Mouse (Mus musculus) hindbrain, embryonic 11.5 days (tissue): ENCODE results near the gene Carhsp1. TPM values are rescaled to one million over a fixed set of nuclear protein-coding genes. Genes with fewer than 3 reads are reported as not detected.

Experiments
- ATAC-seq: fragments of 200-750 bp; cut with Nextera tagmentation; 2 replicates; pipeline ENCODE4 v1.8.0; 2017; ENCODE audit warnings: mild to moderate bottlenecking, moderate TSS enrichment, moderate library complexity; ENCODE audit not compliant: low FRiP score
- DNase-seq: peaks from one replicate; pipeline ENCODE4 v3.0.0-alpha.2; 2015; ENCODE audit warnings: low spot score
- H3K27ac ChIP-seq: fragments of 300-500 bp; sonication (generic); 2 replicates; pipeline ENCODE4 v1.5.1; 2014; ENCODE audit warnings: mild to moderate bottlenecking, low read depth, low read length
- H3K27me3 ChIP-seq: fragments of 300-500 bp; sonication (generic); 2 replicates; pipeline ENCODE4 v1.6.1; 2014; ENCODE audit warnings: mild to moderate bottlenecking, low read length, moderate library complexity, mixed read lengths; ENCODE audit not compliant: control insufficient read depth, insufficient read depth
- H3K36me3 ChIP-seq: fragments of 300-500 bp; sonication (generic); 2 replicates; pipeline ENCODE4 v1.6.1; 2014; ENCODE audit warnings: mild to moderate bottlenecking, low read length, moderate library complexity, mixed read lengths; ENCODE audit not compliant: control insufficient read depth, insufficient read depth
- H3K4me1 ChIP-seq: fragments of 300-500 bp; sonication (generic); replicated peaks from 2 replicates; pipeline ENCODE4 v1.6.1; 2014; ENCODE audit warnings: low read length, mixed read lengths; ENCODE audit not compliant: control insufficient read depth, insufficient read depth
- H3K4me2 ChIP-seq: fragments of 300-500 bp; sonication (generic); replicated peaks from 2 replicates; pipeline ENCODE4 v1.6.1; 2014; ENCODE audit warnings: mild to moderate bottlenecking, low read depth, low read length
- H3K4me3 ChIP-seq: fragments of 300-500 bp; sonication (generic); 2 replicates; pipeline ENCODE4 v1.5.1; 2014; ENCODE audit warnings: low read depth, low read length
- H3K9ac ChIP-seq: fragments of 300-500 bp; sonication (generic); 2 replicates; pipeline ENCODE4 v1.6.1; 2014; ENCODE audit warnings: low read depth, low read length
- H3K9me3 ChIP-seq: fragments of 300-500 bp; sonication (generic); 2 replicates; pipeline ENCODE4 v1.6.1; 2016; ENCODE audit warnings: low read length; ENCODE audit not compliant: control insufficient read depth
- WGBS: fragments of 180-500 bp; shearing (Covaris S2); extraction: QIAGEN DNeasy Blood & Tissue Kit; methylation state at CpG from one replicate; pipeline ENCODE4 v1.1.7; 2014; 5-methylcytosine and 5-hydroxymethylcytosine counted together
- polyA plus RNA-seq: library from polyadenylated mRNA; unstranded; fragments of >200 nt; fragmentation: Nextera tagmentation; extraction: Ambion mirVana; gene quantifications from 2 replicates; pipeline ENCODE4 v1.2.1, GENCODE M21; 2014

Carhsp1 gene
- polyA plus RNA-seq, 1 experiment from 2014 or later, result 78.1 TPM

DNA sequence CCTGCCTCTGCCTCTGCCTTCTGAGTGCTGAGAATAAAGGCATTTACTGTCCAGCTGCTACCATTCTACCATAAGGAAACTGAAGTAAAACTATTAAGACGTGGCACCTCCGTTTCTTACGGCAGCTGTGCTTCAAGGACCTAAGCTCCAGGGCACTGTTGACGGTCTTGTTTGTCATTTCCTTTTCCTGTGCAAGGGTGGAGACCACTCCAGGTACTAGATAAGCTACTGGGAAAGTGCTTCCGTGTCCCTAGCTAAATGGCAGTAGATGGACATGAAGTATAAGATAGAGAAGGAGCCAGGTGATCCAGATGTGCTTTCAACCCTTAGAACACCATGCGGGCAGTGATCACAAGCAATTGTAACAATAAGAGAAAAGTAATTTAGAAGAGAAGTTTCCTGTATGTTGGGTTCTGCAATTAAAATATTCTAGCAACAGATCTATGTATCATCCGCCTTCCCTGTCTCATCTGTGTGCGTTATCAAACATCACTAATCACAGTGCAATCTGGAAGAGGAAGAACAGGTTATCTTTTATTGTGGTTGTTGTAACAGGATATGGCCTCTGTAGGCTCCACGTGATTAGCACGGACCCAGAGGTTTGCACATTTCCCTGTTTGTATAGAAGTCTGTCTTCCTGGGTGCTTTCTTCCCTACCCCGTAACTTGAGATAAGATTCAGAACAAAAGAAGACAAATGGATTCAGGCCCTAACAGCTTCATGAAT, 32.3 kb downstream of the Carhsp1 start:
- H3K4me2 ChIP-seq, result no peak overlapping the region
- H3K27me3 ChIP-seq, result no peaks in the 10 kb centered on the region
- 0 out of 2 replicates have a peak, but pooled peaks cover 2% of the 10 kb centered on the region for H3K36me3 ChIP-seq
- no peak overlapping the region for H3K4me3 ChIP-seq
- no peak overlapping the region for H3K27ac ChIP-seq
- peaks cover 5% of the 10 kb centered on the region; the same call in 1 of the 2 replicates for H3K4me1 ChIP-seq
- ATAC-seq, result no peak
- no peak for DNase-seq
- no peak overlapping the region for H3K9ac ChIP-seq
- 94% methylated on average over 11 of the region's 11 CpGs for WGBS
- H3K9me3 ChIP-seq, result no peaks in the 10 kb centered on the region

DNA sequence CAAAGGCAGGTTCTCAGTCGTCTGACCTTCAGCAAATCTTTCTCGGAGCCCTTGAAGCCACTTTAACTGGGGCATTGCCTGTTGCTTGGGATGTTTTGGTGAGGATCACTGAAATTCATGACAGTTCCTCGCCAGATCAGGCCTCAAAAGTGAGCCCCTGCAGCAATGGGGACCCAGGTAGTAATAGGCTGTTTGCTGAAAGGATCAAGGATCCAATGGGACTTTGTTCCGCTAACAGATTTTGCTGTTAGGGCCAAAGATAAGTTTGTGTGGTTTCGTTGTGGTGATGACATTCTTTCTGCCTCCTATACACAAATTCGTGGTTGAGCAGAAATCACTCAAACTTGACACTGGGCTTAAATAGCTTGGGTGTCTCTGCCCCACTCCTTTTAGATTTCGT, 33.8 kb downstream of the Carhsp1 start:
- Histone ChIP-seq H3K4me2 (peak overlapping the region; percentile 68), H3K27ac (no peak overlapping the region), H3K27me3 (no peaks in the 10 kb centered on the region), H3K4me1 (peaks cover 5% of the 10 kb centered on the region; the same call in 1 of the 2 replicates), H3K4me3 (peak overlapping the region; percentile 74), H3K36me3 (0 out of 2 replicates have a peak, but pooled peaks cover 2% of the 10 kb centered on the region), H3K9ac (peak overlapping the region; percentile 90), H3K9me3 (no peaks in the 10 kb centered on the region)
- DNase-seq (no peak), ATAC-seq (no peak)
- WGBS, result 53% methylated on average over 7 of the region's 7 CpGs

DNA sequence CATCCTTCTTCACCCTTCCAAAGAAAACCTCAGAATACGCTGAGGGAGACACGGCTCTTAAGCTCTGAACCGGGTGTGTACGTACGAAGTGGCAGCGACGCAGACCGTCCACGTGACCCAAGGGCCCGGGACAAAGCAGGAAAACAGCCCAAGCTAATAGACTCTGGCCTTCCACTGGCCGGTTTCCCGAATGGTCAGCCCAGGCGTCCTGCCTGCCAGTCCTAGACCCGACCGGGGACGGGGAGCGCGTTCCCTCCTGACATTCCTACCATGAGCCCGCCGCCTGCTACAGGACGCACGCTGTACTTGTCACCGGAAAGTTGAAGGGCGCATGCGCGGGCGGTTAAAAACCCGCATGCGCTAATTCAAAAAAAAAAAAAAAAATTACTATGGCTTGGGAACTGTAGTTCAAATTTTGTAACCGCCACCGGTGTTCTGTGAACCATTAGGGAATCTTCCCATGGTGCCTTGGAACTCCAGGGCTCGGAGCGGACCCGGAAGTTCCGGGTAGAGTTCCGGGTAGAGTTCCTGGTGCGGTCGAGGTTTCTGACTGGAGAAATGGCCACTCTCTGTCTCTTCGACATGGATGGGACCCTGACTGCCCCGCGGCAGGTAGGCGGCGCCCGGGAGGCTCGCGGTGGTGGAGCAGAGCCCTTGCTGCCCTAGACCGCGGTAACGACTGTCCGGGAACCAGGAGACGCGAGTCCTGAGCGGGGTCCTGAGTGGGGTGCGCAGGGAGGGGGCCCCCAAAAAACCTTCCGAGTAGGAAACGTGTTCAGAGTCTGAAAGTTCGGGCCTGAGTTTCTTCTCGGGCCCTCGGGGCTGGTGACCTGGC, 34.5 kb downstream of the Carhsp1 start, which contains the start of the genes Pmm2 and Tmem186:
Pmm2 (plus strand) TSS at position 458 of the 835 bp plus-strand sequence.
Tmem186 (minus strand) TSS at position 496 of the 835 bp plus-strand sequence.
- Histone ChIP-seq H3K9me3 (no peaks in the 10 kb centered on the region), H3K9ac (peak within 1 kb of the TSS; percentile 90), H3K4me1 (peaks cover 5% of the 10 kb centered on the region; the same call in 1 of the 2 replicates), H3K4me3 (peak within 1 kb of the TSS; percentile 74), H3K27me3 (no peaks in the 10 kb centered on the region), H3K27ac (peak within 1 kb of the TSS; percentile 79), H3K4me2 (peak within 1 kb of the TSS; percentile 68), H3K36me3 (0 out of 2 replicates have a peak, but pooled peaks cover 2% of the 10 kb centered on the region)
- DNase-seq (peak; percentile 87), ATAC-seq (peak; percentile 90)
- under 1% methylated on average over 59 of the region's 59 CpGs for WGBS

DNA sequence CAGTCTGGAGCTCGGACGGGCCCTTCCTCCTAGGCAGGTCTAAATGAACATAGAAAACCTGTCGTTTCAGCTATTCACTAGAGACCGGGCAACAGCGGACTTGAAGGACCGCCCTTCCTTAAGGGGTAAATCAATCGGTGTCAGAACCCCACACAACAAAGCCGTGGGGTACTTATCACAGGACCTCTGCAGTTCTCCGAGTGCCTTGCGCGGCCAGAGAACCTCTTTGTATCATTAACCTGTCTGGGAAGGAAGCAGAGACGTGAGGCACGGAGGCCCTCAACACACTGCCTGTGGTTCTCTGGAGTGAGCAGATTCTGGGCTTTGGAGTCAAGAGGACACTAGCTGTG, 35.1 kb downstream of the Carhsp1 start:
- Histone ChIP-seq H3K36me3 (0 out of 2 replicates have a peak, but pooled peaks cover 2% of the 10 kb centered on the region), H3K27me3 (no peaks in the 10 kb centered on the region), H3K4me2 (peak overlapping the region; percentile 68), H3K9me3 (no peaks in the 10 kb centered on the region), H3K27ac (peak overlapping the region; percentile 79), H3K4me3 (peak overlapping the region; percentile 74), H3K9ac (peak overlapping the region; percentile 90), H3K4me1 (peaks cover 5% of the 10 kb centered on the region; the same call in 1 of the 2 replicates)
- under 1% methylated on average over 13 of the region's 13 CpGs for WGBS
- no peak for DNase-seq
- ATAC-seq, result peak; percentile 34; the same call in 1 of the 2 replicates

DNA sequence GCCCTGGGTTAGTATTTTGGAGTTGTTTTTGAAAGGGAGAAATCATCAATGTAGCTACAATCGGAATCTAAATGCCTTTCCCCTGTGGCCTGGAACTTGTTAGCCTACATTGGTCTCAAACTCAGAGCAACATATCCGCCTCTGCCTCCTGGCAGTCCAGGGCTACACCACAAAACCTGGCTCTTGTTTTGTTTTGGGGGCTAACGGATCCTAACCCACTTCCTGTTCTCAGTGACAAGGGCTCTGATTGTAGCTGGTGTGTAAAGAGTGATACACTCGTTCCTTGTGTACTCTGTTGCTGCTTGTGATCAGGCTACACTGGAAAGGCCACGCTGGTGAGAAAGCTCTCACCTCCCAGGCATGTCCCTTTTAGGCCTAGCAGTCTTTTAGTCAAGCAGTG, 40.5 kb downstream of the Carhsp1 start:
- Histone ChIP-seq H3K9me3 (no peaks in the 10 kb centered on the region), H3K4me2 (no peak overlapping the region), H3K27me3 (no peaks in the 10 kb centered on the region), H3K27ac (no peak overlapping the region), H3K9ac (no peak overlapping the region), H3K4me3 (no peak overlapping the region), H3K36me3 (0 out of 2 replicates have a peak, but pooled peaks cover 2% of the 10 kb centered on the region), H3K4me1 (peaks cover 5% of the 10 kb centered on the region; the same call in 1 of the 2 replicates)
- DNase-seq (no peak), ATAC-seq (no peak)
- 91% methylated on average over 5 of the region's 5 CpGs for WGBS

DNA sequence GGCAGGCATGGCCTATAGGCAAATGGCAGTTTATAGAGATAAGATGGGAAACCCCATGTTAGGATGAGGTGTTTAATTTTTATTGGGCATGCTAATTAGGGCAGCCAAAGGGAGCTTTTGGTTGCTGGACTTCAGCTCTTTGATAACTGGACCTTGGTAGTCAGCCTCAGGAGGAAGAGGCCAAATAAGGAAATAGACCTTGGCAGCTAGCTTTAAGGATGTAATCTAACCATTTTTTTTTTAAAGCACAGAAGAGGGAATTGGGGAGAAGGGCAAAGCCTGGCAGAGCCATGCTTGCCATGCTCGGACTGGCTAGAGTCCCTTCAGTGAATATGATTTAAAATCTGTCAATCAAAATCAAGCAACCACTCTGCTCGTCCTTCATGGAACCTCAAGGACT, 41.5 kb downstream of the Carhsp1 start:
- Histone ChIP-seq H3K9me3 (no peaks in the 10 kb centered on the region), H3K36me3 (no peaks in the 10 kb centered on the region), H3K4me2 (no peak overlapping the region), H3K27ac (no peak overlapping the region), H3K4me3 (no peak overlapping the region), H3K9ac (no peak overlapping the region), H3K4me1 (no peaks in the 10 kb centered on the region), H3K27me3 (no peaks in the 10 kb centered on the region)
- no peak for ATAC-seq
- no peak for DNase-seq
- WGBS, result 88% methylated on average over 2 of the region's 2 CpGs

DNA sequence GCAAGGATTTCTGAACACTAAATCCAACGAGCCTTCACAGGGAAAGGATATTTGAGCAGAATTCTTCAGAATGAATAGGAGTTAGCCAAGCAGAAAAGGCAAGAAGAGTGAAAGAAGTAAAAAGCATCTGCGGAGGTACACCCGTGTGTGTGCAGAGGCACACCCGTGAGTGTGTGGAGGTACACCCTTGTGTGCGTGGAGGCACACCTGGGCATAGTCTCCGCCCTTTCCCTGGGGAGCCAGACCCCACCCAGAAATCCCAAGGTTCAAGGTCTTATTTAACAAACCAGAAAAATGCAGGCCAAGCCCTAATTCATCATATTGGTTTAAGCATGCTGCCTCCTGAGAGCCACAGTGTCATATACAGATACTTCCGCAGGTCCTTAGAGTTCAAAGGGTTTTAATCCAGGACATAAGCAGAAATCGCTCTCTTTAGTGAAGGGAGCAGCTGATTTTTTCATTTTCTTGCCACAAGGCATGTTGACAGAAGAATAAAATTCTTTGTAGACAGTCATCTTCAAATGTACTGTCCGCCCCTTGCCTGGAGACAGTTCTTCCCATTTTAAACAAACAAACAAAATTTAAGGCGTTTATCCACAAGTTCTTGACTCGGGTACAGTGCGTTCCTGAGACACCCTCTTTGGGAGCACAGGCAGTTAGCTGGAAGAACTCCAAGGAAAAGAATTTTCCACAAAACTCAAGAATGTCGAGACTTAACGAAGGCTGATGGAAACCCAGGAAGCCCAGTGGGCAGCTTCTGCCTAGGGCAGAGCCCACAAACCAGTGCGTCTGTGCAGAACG, 51.4 kb downstream of the Carhsp1 start:
- H3K27ac ChIP-seq, result no peak overlapping the region
- whole genome bisulfite sequencing, result 80% methylated on average over 16 of the region's 16 CpGs
- no peaks in the 10 kb centered on the region for H3K36me3 ChIP-seq

DNA sequence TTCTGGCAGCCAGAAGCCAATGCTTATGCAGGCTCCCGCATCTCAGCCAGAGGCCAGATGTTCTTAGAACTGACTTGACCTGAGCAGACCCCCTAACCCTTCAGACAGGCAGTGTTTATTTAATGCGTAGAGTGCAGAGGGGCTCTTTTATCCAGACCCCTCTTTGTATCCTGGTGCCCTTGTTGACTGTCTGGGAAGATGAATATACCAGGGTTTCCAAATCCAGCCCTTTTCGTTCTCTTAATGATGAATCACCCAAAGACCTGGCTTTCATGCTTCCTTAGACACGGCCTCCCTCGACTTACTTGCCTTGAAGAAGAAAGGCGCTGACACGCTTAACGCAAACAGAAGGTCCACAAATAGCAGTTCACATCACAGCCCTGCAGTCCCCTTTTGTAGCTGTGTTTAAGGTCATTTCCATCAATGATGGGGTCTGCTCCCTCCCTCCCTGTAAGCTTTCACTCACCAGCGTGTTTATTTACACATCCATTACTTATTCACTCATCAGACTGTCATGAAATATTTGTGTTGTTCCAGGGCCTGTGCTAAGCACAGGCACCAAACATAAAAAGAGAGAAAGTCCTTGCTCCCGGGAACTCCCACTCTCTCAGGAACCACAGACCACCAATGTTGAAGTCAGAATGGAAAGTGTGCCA, 52.2 kb downstream of the Carhsp1 start:
- ATAC-seq (no peak), DNase-seq (peak; percentile 28)
- Histone ChIP-seq H3K36me3 (no peaks in the 10 kb centered on the region), H3K4me1 (0 out of 2 replicates have a peak, but pooled peaks cover 4% of the 10 kb centered on the region), H3K27ac (no peak overlapping the region), H3K27me3 (peaks cover 7% of the 10 kb centered on the region), H3K9ac (no peak overlapping the region), H3K4me2 (no peak overlapping the region), H3K9me3 (no peaks in the 10 kb centered on the region), H3K4me3 (no peak overlapping the region)
- WGBS, result 16% methylated on average over 10 of the region's 10 CpGs

More for the DNA sequence above, 51.4 kb downstream of the Carhsp1 start:
- H3K9ac ChIP-seq, result no peak overlapping the region
- H3K27me3 ChIP-seq, result peaks cover 7% of the 10 kb centered on the region
- H3K4me1 ChIP-seq, result 0 out of 2 replicates have a peak, but pooled peaks cover 4% of the 10 kb centered on the region
- ATAC-seq, result no peak
- H3K4me3 ChIP-seq, result no peak overlapping the region
- no peaks in the 10 kb centered on the region for H3K9me3 ChIP-seq
- no peak overlapping the region for H3K4me2 ChIP-seq
- DNase-seq, result no peak
